Mouse (Mus musculus) hindbrain, embryonic 16.5 days (tissue): ENCODE measurements at regions not wholly inside any gene's neighbourhood (a gene's known extent, or its start where the extent isn't known, plus 50 kb on each side); places are given as distances from the start of the nearest gene placed in this dataset.

Experiments used
- ATAC-seq: fragments of 200-750 bp; cut with Nextera tagmentation; 2 replicates; pipeline ENCODE4 v1.8.0; 2017; ENCODE audit warnings: moderate TSS enrichment, moderate library complexity
- H3K27ac ChIP-seq: fragments of 300-500 bp; sonication (generic); 2 replicates; pipeline ENCODE4 v1.5.1; 2014; ENCODE audit warnings: low read depth, mild to moderate bottlenecking, control low read depth, low read length, moderate library complexity
- H3K27me3 ChIP-seq: fragments of 300-500 bp; sonication (generic); replicated peaks from 2 replicates; pipeline ENCODE4 v1.6.1; 2014; ENCODE audit warnings: low read length; ENCODE audit not compliant: control insufficient read depth, insufficient read depth
- H3K36me3 ChIP-seq: fragments of 300-500 bp; sonication (generic); 2 replicates; pipeline ENCODE4 v1.6.1; 2014; ENCODE audit warnings: mild to moderate bottlenecking, low read length, moderate library complexity, mixed read lengths; ENCODE audit not compliant: control insufficient read depth, insufficient read depth
- H3K4me1 ChIP-seq: fragments of 300-500 bp; sonication (generic); 2 replicates; pipeline ENCODE4 v1.6.1; 2014; ENCODE audit warnings: low read depth, low read length; ENCODE audit not compliant: control insufficient read depth, insufficient read depth
- H3K4me2 ChIP-seq: fragments of 300-500 bp; sonication (generic); 2 replicates; pipeline ENCODE4 v1.6.1; 2014; ENCODE audit warnings: mild to moderate bottlenecking, low read length, control low read depth, moderate library complexity
- H3K4me3 ChIP-seq: fragments of 300-500 bp; sonication (generic); 2 replicates; pipeline ENCODE4 v1.5.1; 2014; ENCODE audit warnings: mild to moderate bottlenecking, low read length, control low read depth, moderate library complexity
- H3K9ac ChIP-seq: fragments of 300-500 bp; sonication (generic); 2 replicates; pipeline ENCODE4 v1.6.1; 2014; ENCODE audit warnings: low read depth, mild to moderate bottlenecking, control low read depth, low read length, moderate library complexity
- H3K9me3 ChIP-seq: fragments of 300-500 bp; sonication (generic); 2 replicates; pipeline ENCODE4 v1.6.1; 2014; ENCODE audit warnings: mild to moderate bottlenecking, low read length, moderate library complexity; ENCODE audit not compliant: control insufficient read depth
- WGBS: fragments of 180-500 bp; shearing (Covaris S2); extraction: QIAGEN DNeasy Blood & Tissue Kit; methylation state at CpG from one replicate; pipeline ENCODE4 v1.1.7; 2014; 5-methylcytosine and 5-hydroxymethylcytosine counted together

- Histone ChIP-seq H3K27me3 (no peaks in the 10 kb centered on the region), H3K27ac (no peak overlapping the region), H3K4me1 (no peaks in the 10 kb centered on the region), H3K4me2 (no peak overlapping the region), H3K9me3 (no peaks in the 10 kb centered on the region), H3K9ac (no peak overlapping the region), H3K36me3 (no peaks in the 10 kb centered on the region), H3K4me3 (no peak overlapping the region)
- ATAC-seq: no peak
- WGBS: 86% methylated on average over 1 of the region's 1 CpGs
These were observed 161.7 kb upstream of the Klf12 start for GRCm38 (mm10) chr14:100446130-100446529.

- Histone ChIP-seq H3K4me3 (no peak overlapping the region), H3K36me3 (no peaks in the 10 kb centered on the region), H3K4me1 (no peaks in the 10 kb centered on the region), H3K27me3 (no peaks in the 10 kb centered on the region), H3K4me2 (no peak overlapping the region), H3K9me3 (no peaks in the 10 kb centered on the region), H3K9ac (no peak overlapping the region), H3K27ac (no peak overlapping the region)
- 78% methylated on average over 3 of the region's 3 CpGs for WGBS
- no peak for ATAC-seq
These were observed 160.4 kb upstream of the Klf12 start for GRCm38 (mm10) chr14:100444848-100445247.

- no peaks in the 10 kb centered on the region for H3K9me3 ChIP-seq
These were observed 159.6 kb upstream of the Klf12 start for GRCm38 (mm10) chr14:100444099-100444498.

GRCm38 (mm10) chr14:100437552-100437951 is 153.1 kb upstream of the Klf12 start:
- Histone ChIP-seq H3K27ac (no peak overlapping the region), H3K27me3 (no peaks in the 10 kb centered on the region), H3K36me3 (no peaks in the 10 kb centered on the region), H3K4me2 (no peak overlapping the region), H3K4me3 (no peak overlapping the region), H3K9me3 (no peaks in the 10 kb centered on the region), H3K4me1 (no peaks in the 10 kb centered on the region), H3K9ac (no peak overlapping the region)
- no peak for ATAC-seq
- WGBS: 81% methylated on average over 1 of the region's 1 CpGs

More at GRCm38 (mm10) chr14:100444099-100444498, 159.6 kb upstream of the Klf12 start:
- no peak overlapping the region for H3K9ac ChIP-seq
- H3K4me2 ChIP-seq: no peak overlapping the region
- ATAC-seq: no peak
- no peak overlapping the region for H3K27ac ChIP-seq
- H3K4me3 ChIP-seq: no peak overlapping the region
- no peaks in the 10 kb centered on the region for H3K4me1 ChIP-seq
- H3K36me3 ChIP-seq: no peaks in the 10 kb centered on the region
- H3K27me3 ChIP-seq: no peaks in the 10 kb centered on the region
- WGBS: 84% methylated on average over 2 of the region's 2 CpGs

- H3K9me3 ChIP-seq: no peaks in the 10 kb centered on the region
- H3K4me1 ChIP-seq: no peaks in the 10 kb centered on the region
- H3K27ac ChIP-seq: no peak overlapping the region
- no peaks in the 10 kb centered on the region for H3K27me3 ChIP-seq
- ATAC-seq: no peak
- no peaks in the 10 kb centered on the region for H3K36me3 ChIP-seq
- no peak overlapping the region for H3K4me2 ChIP-seq
- WGBS: 89% methylated on average over 4 of the region's 4 CpGs
- H3K9ac ChIP-seq: no peak overlapping the region
- H3K4me3 ChIP-seq: no peak overlapping the region
These were observed 145.2 kb upstream of the Klf12 start for GRCm38 (mm10) chr14:100429662-100430061.

DNA sequence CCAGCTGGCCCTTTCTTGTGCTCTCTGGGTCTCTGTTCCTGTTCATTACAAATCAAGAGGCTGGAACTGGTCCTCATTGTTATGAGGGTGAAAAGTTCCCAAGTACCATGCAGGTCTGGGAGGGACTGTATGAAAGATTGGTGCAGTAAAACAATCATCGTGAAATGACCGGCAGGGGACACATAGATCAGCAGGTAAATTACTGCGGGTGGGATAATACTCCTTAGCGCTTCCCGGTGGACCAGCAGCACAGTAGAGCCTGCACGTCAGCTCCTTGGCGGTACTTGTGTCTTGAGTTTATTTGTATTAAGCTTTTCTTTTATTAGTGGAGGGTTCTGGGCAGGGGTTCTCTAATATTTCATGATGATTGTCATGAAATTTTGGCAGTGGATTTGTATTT is 141.9 kb upstream of the Klf12 start:
- no peaks in the 10 kb centered on the region for H3K9me3 ChIP-seq
- H3K27me3 ChIP-seq: no peaks in the 10 kb centered on the region
- H3K9ac ChIP-seq: no peak overlapping the region
- H3K27ac ChIP-seq: no peak overlapping the region
- no peak overlapping the region for H3K4me3 ChIP-seq
- no peaks in the 10 kb centered on the region for H3K36me3 ChIP-seq
- no peak for ATAC-seq
- H3K4me1 ChIP-seq: no peaks in the 10 kb centered on the region
- 73% methylated on average over 7 of the region's 7 CpGs for WGBS
- no peak overlapping the region for H3K4me2 ChIP-seq

DNA sequence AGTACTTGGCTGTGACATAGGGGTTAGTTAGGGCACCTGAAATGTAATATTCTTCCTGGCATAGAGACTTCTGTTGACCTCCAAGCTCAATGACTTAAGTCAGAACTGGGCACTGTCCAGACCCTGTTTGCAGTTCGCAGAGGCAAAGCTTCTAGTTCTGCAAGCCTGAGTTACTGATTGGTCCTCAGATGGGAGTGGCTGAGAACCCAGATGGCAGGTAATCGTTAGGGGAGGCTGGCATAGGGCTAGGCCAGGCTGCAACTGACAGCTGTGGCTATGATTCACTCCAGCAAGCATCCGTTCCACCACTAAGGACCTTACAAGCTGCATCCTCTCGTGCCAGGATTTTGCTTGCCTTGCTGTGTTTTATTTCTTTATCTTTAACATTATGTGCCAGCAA is 139.3 kb upstream of the Klf12 start:
- WGBS: 59% methylated on average over 4 of the region's 4 CpGs
- no peaks in the 10 kb centered on the region for H3K4me1 ChIP-seq

GRCm38 (mm10) chr14:100421666-100422065 is 137.2 kb upstream of the Klf12 start:
- WGBS: 90% methylated on average over 4 of the region's 4 CpGs

More for the DNA sequence above, 139.3 kb upstream of the Klf12 start:
- Histone ChIP-seq H3K27ac (no peak overlapping the region), H3K27me3 (no peaks in the 10 kb centered on the region), H3K9me3 (no peaks in the 10 kb centered on the region), H3K9ac (no peak overlapping the region), H3K4me2 (no peak overlapping the region), H3K4me3 (no peak overlapping the region), H3K36me3 (no peaks in the 10 kb centered on the region)
- no peak for ATAC-seq

DNA sequence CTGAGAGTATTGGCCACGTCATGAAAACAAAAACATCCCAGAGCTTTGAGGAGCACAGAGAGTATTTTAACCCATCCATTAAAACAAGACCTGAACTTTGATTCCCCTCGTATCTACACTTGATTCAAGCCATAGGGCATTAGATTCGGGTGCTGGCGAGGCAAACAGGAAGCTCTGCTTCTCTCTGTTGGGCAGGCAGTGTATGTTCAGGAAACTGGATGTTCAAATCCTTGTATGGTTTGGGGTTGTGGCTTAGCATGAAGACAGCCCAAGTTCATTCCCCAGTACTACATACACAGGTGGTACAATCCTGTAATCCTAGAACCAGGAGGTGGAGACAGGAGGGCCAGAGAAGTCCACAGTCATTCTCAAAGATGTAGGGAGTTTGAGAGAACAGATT is 130.6 kb upstream of the Klf12 start:
- ATAC-seq: no peak
- Histone ChIP-seq H3K36me3 (no peaks in the 10 kb centered on the region), H3K27ac (no peak overlapping the region), H3K4me3 (no peak overlapping the region), H3K4me1 (no peaks in the 10 kb centered on the region), H3K4me2 (no peak overlapping the region), H3K9me3 (no peaks in the 10 kb centered on the region), H3K27me3 (no peaks in the 10 kb centered on the region), H3K9ac (no peak overlapping the region)
- WGBS: 81% methylated on average over 4 of the region's 4 CpGs

More at GRCm38 (mm10) chr14:100421666-100422065, 137.2 kb upstream of the Klf12 start:
- Histone ChIP-seq H3K36me3 (no peaks in the 10 kb centered on the region), H3K9me3 (no peaks in the 10 kb centered on the region), H3K4me3 (no peak overlapping the region), H3K27ac (no peak overlapping the region), H3K4me1 (no peaks in the 10 kb centered on the region), H3K4me2 (no peak overlapping the region), H3K9ac (no peak overlapping the region), H3K27me3 (no peaks in the 10 kb centered on the region)
- ATAC-seq: no peak

DNA sequence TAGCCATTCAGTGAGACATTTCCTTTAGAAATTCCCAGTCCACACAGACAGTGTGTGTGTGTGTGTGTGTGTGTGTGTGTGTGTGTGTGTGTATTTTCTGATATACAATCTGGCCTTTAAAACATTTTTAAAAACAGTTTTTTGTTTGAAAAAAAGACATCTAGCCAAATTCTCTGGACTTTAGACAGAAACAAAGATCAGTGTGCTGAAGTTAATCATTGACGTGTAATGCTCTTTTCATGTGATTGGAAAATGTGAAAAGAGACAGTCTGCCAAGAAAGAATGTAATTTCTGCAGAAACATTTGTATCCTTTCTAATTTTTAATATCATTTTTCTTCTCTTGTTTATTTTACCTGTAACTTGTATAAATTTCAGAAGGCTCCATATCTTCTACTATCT is 127.7 kb upstream of the Klf12 start:
- no peaks in the 10 kb centered on the region for H3K27me3 ChIP-seq
- no peaks in the 10 kb centered on the region for H3K4me1 ChIP-seq
- no peaks in the 10 kb centered on the region for H3K36me3 ChIP-seq
- no peak for ATAC-seq
- no peak overlapping the region for H3K4me2 ChIP-seq
- no peak overlapping the region for H3K27ac ChIP-seq
- no peak overlapping the region for H3K4me3 ChIP-seq
- no peaks in the 10 kb centered on the region for H3K9me3 ChIP-seq
- no peak overlapping the region for H3K9ac ChIP-seq
- 90% methylated on average over 1 of the region's 1 CpGs for WGBS
